Mouse (Mus musculus) megakaryocyte, embryonic 14.5 days (primary cell): Measurements from ENCODE around the gene Otud7b.

Experiments
- FLI1 ChIP-seq: IDR thresholded peaks from 2 replicates; pipeline ENCODE4 v1.6.1; 2012; ENCODE audit warnings: low read length, inconsistent platforms, mixed read lengths
- GATA1 ChIP-seq: IDR thresholded peaks from 3 replicates; pipeline ENCODE4 v1.6.1; 2012; ENCODE audit warnings: mixed read lengths, low read length, inconsistent platforms, borderline replicate concordance

DNA sequence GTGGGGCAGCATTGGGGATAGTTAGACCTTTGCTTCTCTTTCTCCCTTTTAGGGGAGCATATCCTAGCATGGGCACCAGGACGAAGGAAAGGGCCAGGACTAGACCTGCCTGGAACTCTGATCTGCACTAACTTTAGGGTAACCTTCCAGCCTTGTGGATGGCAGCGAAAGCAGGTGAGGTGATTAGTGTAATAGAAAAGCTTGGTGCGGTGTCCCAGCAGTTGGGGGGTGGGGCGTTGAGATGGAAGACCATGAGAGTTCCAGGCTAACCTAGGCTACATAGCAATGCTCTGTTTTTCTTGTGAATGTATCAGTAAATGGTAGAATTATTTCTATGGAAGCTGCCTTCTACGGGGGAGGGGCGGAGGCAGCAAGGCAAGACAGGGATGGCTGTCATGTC, 58.7 kb downstream of the Otud7b start:
- TF ChIP-seq GATA1 (no peak), FLI1 (no peak)
